Mouse (Mus musculus) common myeloid progenitor, adult 5-6 weeks (primary cell): ENCODE data around the gene Tmem248. TPM values are rescaled to one million over a fixed set of nuclear protein-coding genes. Genes with fewer than 3 reads are reported as not detected.

Experiments used
- total RNA-seq: library from RNA; stranded (forward); fragments of 200-1000, 187-1606 nt; gene quantifications from 2 replicates; pipeline ENCODE4 v1.2.3, GENCODE M21; 2017

Gene Tmem248
- total RNA-seq, 1 experiment from 2014 or later: 55.1 TPM

Other genes with a start within 250 kb of the Tmem248 start
- gene Gusb, start 214.0 kb upstream of the Tmem248 start, total RNA-seq: 50.5 and 61.8 TPM in 2 replicates
- gene Asl, start 187.8 kb upstream of the Tmem248 start, total RNA-seq: 16.8 and 25.2 TPM in 2 replicates
- gene Crcp, start 187.8 kb upstream of the Tmem248 start, total RNA-seq: 40.0 and 42.2 TPM in 2 replicates
- 2.7 and 7.8 TPM in 2 replicates for gene Tpst1, start 143.8 kb upstream of the Tmem248 start, total RNA-seq
- 2.3 and 9.3 TPM in 2 replicates for gene Kctd7, start 72.2 kb upstream of the Tmem248 start, total RNA-seq
- 32.4 and 34.3 TPM in 2 replicates for gene Rabgef1, start 45.3 kb upstream of the Tmem248 start, total RNA-seq
- gene Sbds, start 38.4 kb downstream of the Tmem248 start, total RNA-seq: 107 and 134 TPM in 2 replicates
- 35.8 and 43.0 TPM in 2 replicates for gene Tyw1, start 38.5 kb downstream of the Tmem248 start, total RNA-seq
- gene Caln1, start 152.4 kb downstream of the Tmem248 start, total RNA-seq: not detected in 2 replicates
- gene A330070K13Rik, start 167.6 kb downstream of the Tmem248 start, total RNA-seq: not detected in 2 replicates